Mouse (Mus musculus): ENCODE data around the gene D17Wsu92e. TPM values are rescaled to one million over a fixed set of nuclear protein-coding genes. Genes with fewer than 3 reads are reported as not detected.

Gene D17Wsu92e
- polyA plus RNA-seq, 1 experiment from 2014 or later = 20.3 TPM

GRCm38 (mm10) chr17:27705661-27706060 is 114.8 kb downstream of the D17Wsu92e start:
- no peaks in the 10 kb centered on the region for H3K9me3 ChIP-seq (ENCODE audit: low read length)
- 29% methylated on average over 10 of the region's 10 CpGs for WGBS
- no peaks in the 10 kb centered on the region for H3K36me3 ChIP-seq (ENCODE audit: insufficient read depth, low read length)
- H3K4me1 ChIP-seq (ENCODE audit: insufficient read depth, low read depth, low read length) = no peaks in the 10 kb centered on the region
- DNase-seq (ENCODE audit: low spot score) = no peak
- no peaks in the 10 kb centered on the region; the same call in 1 of the 2 replicates for H3K27me3 ChIP-seq (replicated peaks; ENCODE audit: insufficient read depth, low read length)
- H3K9ac ChIP-seq (replicated peaks; ENCODE audit: low read depth) = no peak overlapping the region
- H3K4me3 ChIP-seq (ENCODE audit: low read depth, low read length) = no peak overlapping the region
- no peak for TF ChIP-seq CTCF (IDR thresholded peaks at IDR 0.05)
- TF ChIP-seq EP300 (IDR thresholded peaks at IDR 0.05) = no peak
- no peak overlapping the region for H3K4me2 ChIP-seq (replicated peaks; ENCODE audit: low read depth, low read length)
- no peak for ATAC-seq
- H3K27ac ChIP-seq (ENCODE audit: low read length) = no peak overlapping the region

GRCm38 (mm10) chr17:27703961-27704621 is 116.4 kb downstream of the D17Wsu92e start:
- Histone ChIP-seq H3K9me3 (ENCODE audit: low read length) (no peaks in the 10 kb centered on the region), H3K4me2 (replicated peaks; ENCODE audit: low read depth, low read length) (no peak overlapping the region), H3K9ac (replicated peaks; ENCODE audit: low read depth) (no peak overlapping the region), H3K4me1 (ENCODE audit: insufficient read depth, low read depth, low read length) (no peaks in the 10 kb centered on the region), H3K27ac (ENCODE audit: low read length) (no peak overlapping the region), H3K27me3 (replicated peaks; ENCODE audit: insufficient read depth, low read length) (no peaks in the 10 kb centered on the region; the same call in 1 of the 2 replicates), H3K4me3 (ENCODE audit: low read depth, low read length) (no peak overlapping the region), H3K36me3 (ENCODE audit: insufficient read depth, low read length) (no peaks in the 10 kb centered on the region)
- DNase-seq (ENCODE audit: low spot score) (peak; percentile 23), ATAC-seq (no peak)
- TF ChIP-seq EP300 (IDR thresholded peaks at IDR 0.05) (no peak), CTCF (IDR thresholded peaks at IDR 0.05) (no peak)
- WGBS = 55% methylated on average over 5 of the region's 5 CpGs

- DNase-seq (ENCODE audit: low spot score) = peak; percentile 73
- Histone ChIP-seq H3K9me3 (ENCODE audit: low read length) (no peaks in the 10 kb centered on the region), H3K27ac (ENCODE audit: low read length) (no peak overlapping the region), H3K27me3 (replicated peaks; ENCODE audit: insufficient read depth, low read length) (no peaks in the 10 kb centered on the region; the same call in 1 of the 2 replicates), H3K4me3 (ENCODE audit: low read depth, low read length) (peak overlapping the region; percentile 20; the same call in 1 of the 2 replicates), H3K9ac (replicated peaks; ENCODE audit: low read depth) (no peak overlapping the region), H3K36me3 (ENCODE audit: insufficient read depth, low read length) (no peaks in the 10 kb centered on the region), H3K4me1 (ENCODE audit: insufficient read depth, low read depth, low read length) (no peaks in the 10 kb centered on the region), H3K4me2 (replicated peaks; ENCODE audit: low read depth, low read length) (peak overlapping the region; percentile 54)
- peak; percentile 69 for ATAC-seq
- TF ChIP-seq CTCF (IDR thresholded peaks at IDR 0.05) (peak; percentile 81), EP300 (IDR thresholded peaks at IDR 0.05) (no peak)
- under 1% methylated on average over 33 of the region's 34 CpGs for WGBS
Observed at GRCm38 (mm10) chr17:27702518-27702917, 117.9 kb downstream of the D17Wsu92e start.

GRCm38 (mm10) chr17:27701856-27702255 is 118.6 kb downstream of the D17Wsu92e start:
- no peak overlapping the region for H3K4me2 ChIP-seq (replicated peaks; ENCODE audit: low read depth, low read length)
- no peaks in the 10 kb centered on the region; the same call in 1 of the 2 replicates for H3K27me3 ChIP-seq (replicated peaks; ENCODE audit: insufficient read depth, low read length)
- H3K4me1 ChIP-seq (ENCODE audit: insufficient read depth, low read depth, low read length) = no peaks in the 10 kb centered on the region
- no peak overlapping the region for H3K27ac ChIP-seq (ENCODE audit: low read length)
- no peak for DNase-seq (ENCODE audit: low spot score)
- no peak overlapping the region for H3K4me3 ChIP-seq (ENCODE audit: low read depth, low read length)
- no peaks in the 10 kb centered on the region for H3K9me3 ChIP-seq (ENCODE audit: low read length)
- TF ChIP-seq EP300 (IDR thresholded peaks at IDR 0.05) (no peak), CTCF (IDR thresholded peaks at IDR 0.05) (no peak)
- WGBS = 79% methylated on average over 6 of the region's 6 CpGs
- no peak for ATAC-seq
- no peak overlapping the region for H3K9ac ChIP-seq (replicated peaks; ENCODE audit: low read depth)
- no peaks in the 10 kb centered on the region for H3K36me3 ChIP-seq (ENCODE audit: insufficient read depth, low read length)

Other genes starting within 250 kb of the D17Wsu92e start
- 47.6 and 54.1 TPM in 2 replicates for gene Nudt3, start 197.2 kb downstream of the D17Wsu92e start, polyA plus RNA-seq (2015; fragmentation: Nextera tagmentation; extraction: Ambion mirVana)
- not detected in 2 replicates for gene RPS10-NUDT3, start 185.4 kb downstream of the D17Wsu92e start, polyA plus RNA-seq (2015; fragmentation: Nextera tagmentation; extraction: Ambion mirVana)
- 627 and 659 TPM in 2 replicates for gene Rps10, start 184.0 kb downstream of the D17Wsu92e start, polyA plus RNA-seq (2015; fragmentation: Nextera tagmentation; extraction: Ambion mirVana)
- 0.45 and 0.70 TPM in 2 replicates for gene Pacsin1, start 165.1 kb downstream of the D17Wsu92e start, polyA plus RNA-seq (2015; fragmentation: Nextera tagmentation; extraction: Ambion mirVana)
- 1.0 and 1.2 TPM in 2 replicates for gene Spdef, start 91.7 kb downstream of the D17Wsu92e start, polyA plus RNA-seq (2015; fragmentation: Nextera tagmentation; extraction: Ambion mirVana)
- gene Snrpc, start 17.5 kb upstream of the D17Wsu92e start, polyA plus RNA-seq (2015; fragmentation: Nextera tagmentation; extraction: Ambion mirVana) = 172 and 185 TPM in 2 replicates
- 1.5 and 1.6 TPM in 2 replicates for gene Uhrf1bp1, start 35.8 kb upstream of the D17Wsu92e start, polyA plus RNA-seq (2015; fragmentation: Nextera tagmentation; extraction: Ambion mirVana)
- gene Anks1, start 88.7 kb upstream of the D17Wsu92e start, polyA plus RNA-seq (2015; fragmentation: Nextera tagmentation; extraction: Ambion mirVana) = 25.4 and 25.5 TPM in 2 replicates
- 40.1 and 42.1 TPM in 2 replicates for gene Taf11, start 89.2 kb upstream of the D17Wsu92e start, polyA plus RNA-seq (2015; fragmentation: Nextera tagmentation; extraction: Ambion mirVana)